Mouse (Mus musculus): ENCODE data around the gene Gm11172.
"Not testable (repeated sequence)": the region's sequence is repeated elsewhere in the genome, so short reads cannot be mapped to it uniquely, and the experiment has no call there.

Gm11172 gene

DNA sequence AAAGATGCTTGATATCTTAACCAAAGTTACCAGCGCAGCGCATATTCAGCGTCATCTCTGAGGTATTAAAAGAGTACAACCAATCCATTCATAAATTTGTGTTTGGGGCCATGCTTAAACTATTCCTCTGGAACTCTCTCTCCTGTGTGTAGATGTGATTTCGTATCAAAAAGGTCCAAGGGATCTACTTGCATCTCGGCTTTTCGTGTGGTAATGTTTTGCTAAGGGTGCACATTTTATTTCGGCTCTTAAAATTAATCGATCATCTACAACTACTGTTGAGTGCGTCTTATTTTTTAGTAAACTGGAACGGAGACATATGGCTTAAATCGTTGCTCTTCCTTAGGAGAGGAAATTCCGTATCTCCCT, 21.8 kb downstream of the Gm11172 start:
- DNase-seq (ENCODE audit: low spot score in 2 of 2), result no peak

DNA sequence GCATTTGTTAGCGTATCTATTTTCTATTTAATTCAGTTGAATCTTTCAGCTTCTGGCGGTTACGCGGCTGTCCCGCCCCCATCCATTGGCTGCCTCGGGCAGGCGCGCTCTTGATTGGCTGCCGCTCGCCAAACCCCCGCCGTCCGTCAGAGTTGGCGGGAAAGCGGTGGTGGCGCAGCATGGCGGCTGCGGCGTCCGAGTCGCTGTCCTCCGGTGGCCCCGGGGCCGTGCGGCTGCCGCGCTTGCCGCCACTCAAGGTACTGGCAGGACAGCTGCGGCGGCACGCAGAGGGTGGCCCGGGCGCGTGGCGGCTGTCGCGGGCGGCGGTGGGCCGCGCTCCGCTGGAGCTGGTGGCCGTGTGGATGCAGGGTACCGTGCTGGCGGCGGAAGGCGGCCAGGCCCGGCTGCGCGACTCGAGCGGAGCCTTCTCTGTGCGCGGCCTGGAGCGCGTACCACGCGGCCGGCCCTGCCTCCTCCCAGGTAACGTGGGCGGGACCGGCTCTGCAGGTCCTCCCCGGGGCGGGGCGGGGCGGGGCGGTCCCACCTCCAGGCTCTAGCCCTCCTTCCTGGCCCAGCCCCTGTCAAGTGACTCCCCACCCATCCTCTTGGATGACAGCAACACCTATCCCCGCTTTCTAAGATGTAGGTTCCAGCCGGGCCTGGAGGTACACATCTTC, 22.3 kb downstream of the Gm11172 start, which contains the start of gene Rmi2:
TSS of gene Rmi2 (plus strand) at position 149 of the 677 bp plus-strand sequence.
- peak; percentile 87 to 89 for DNase-seq (ENCODE audit: low spot score in 2 of 2)

DNA sequence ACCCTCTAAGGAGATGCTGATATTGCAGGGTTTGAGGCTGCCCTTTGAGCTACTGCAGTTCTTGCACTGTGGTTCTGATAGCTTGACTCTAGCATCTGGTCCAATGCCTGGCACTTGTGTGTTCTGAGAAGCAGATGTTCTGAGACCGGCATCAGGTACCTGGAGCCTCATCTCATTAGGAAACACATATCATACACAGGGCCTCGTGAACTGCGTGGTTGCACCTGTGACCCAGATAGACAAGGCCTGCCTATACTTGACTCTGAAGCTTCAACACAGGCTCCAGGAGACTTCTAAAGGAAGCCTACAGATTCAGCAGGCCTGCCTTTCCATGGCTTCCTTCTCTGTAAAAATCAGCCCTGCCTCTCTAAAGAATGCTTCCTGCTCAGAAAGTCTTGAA, 23.7 kb downstream of the Gm11172 start:
- DNase-seq (ENCODE audit: low spot score in 2 of 2), result peak; percentile 70 to 75

DNA sequence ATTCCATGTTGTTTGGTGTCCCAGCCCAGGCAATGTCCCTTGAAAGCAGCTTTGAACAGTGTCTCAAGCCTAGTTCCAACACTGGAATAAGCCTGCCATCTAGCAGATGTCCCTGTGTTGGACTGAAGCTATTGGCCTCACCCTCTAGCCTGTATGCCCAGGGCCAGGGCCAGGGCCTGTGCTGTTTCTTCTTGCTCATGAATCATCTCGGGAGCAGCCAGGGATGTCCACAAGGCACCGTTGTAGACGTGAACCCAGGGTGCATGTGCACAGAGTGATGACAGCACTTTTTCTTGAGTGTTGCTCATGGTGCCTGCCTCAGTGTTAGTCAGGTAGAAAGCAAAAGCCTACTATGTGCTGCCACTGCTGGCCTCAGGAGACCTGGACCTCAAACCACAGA, 24.5 kb downstream of the Gm11172 start:
- no peak for DNase-seq (ENCODE audit: low spot score in 2 of 2)

DNA sequence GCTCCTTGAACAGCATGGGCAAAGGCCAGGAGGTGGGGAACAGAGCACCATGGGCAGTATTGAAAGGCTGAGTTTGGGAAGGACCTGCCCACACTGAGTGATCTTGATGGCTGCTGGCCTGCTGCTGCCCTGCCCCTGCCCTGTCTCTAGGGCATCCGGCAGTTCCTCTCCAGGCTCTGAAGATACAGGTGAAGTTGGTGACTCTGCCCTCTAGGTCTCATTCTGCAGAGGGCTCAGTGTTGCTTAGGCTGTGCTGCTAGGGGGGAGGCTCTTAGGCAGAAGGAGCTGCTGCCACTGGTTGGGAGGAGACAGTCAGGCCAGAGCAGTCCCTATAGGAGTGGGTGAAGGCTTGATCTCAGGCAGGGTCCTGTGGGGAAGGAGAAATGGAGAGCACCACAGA, 25.2 kb downstream of the Gm11172 start:
- DNase-seq (ENCODE audit: low spot score in 2 of 2), result peak; percentile 65 to 67

DNA sequence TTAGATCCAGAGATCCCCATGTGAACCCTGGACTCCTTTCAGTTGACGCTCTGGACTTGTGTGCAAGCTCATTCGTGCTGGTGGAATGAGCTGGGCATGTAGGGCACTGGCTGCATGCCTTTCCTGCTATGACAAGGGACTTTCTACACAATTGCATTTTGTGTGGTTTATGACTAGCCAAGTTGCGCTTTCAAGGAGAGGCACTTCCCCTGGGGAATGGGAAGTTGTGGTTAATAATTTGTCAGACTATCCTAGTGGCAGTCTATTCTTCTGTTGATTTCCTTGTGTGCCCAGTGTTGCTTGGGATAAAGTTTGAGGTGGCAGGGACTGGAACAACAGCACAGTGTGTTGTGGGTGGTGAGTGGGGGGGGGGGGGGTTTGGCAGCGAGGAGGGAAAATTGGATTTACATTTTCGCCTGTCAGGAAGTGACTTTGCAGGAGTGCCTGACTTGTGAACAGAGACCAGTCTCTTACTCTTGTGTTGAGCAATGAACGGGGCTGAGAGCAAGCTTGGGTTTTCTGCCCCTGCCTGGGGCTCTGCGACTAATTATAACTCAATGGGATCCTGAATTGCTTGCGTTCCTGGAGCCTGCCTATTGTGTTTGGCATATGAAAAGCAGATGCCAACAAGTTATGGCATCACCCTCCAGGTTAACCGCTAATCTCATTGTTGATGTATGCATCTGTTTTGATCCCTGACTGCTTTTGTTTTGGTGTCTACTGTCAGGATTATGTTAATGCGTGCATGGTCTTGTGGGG, 26.0 kb downstream of the Gm11172 start:
- no peak for DNase-seq (ENCODE audit: low spot score in 2 of 2)

DNA sequence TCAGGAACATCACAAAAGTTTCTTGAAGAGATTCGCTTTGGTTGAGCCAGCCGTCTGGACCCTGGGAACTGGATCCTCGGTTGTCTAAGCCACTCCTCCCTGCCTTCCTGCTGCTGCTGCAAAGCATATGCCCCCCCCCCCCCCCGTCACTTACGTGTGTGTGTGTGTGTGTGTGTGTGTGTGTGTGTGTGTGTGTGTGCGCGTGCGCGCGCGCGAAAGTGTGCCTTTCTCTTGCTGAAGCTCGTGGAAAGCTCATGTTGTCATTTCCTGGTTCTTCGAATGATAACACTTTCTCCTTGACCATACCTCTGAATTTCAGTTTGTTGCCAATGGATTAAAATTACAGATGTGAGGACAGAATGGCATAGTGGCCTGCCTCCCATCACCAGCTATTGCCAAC, 27.3 kb downstream of the Gm11172 start:
- no peak for DNase-seq (ENCODE audit: low spot score in 2 of 2)

DNA sequence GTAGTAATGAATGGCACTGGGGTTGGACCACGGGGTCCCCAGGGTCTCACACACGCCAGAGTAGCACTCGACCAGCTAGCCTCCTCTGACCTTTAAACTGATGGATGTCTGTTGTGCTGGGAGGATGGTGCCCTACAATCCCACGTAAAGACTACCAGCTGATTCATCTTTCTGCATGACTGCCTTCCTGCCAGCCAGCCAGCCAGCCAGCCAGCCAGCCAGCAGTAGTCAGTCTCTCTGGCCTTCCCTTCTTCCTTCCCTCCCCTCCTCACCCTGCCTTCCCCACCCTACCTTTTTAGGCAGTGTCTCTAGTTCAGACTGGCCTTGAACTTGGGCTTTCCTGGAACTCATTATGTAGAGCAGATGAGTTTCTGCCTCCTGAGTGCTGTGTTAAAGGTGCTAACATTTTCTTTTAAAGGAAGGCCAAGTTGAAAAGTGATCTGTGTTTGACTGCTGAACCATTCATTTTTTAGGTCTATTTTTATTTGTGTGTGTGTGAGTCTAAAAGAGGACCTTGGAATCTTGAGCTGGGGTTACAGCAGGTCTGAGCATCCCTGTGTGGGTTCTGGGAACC, 29.7 kb downstream of the Gm11172 start:
- no peak for DNase-seq (ENCODE audit: low spot score in 2 of 2)

DNA sequence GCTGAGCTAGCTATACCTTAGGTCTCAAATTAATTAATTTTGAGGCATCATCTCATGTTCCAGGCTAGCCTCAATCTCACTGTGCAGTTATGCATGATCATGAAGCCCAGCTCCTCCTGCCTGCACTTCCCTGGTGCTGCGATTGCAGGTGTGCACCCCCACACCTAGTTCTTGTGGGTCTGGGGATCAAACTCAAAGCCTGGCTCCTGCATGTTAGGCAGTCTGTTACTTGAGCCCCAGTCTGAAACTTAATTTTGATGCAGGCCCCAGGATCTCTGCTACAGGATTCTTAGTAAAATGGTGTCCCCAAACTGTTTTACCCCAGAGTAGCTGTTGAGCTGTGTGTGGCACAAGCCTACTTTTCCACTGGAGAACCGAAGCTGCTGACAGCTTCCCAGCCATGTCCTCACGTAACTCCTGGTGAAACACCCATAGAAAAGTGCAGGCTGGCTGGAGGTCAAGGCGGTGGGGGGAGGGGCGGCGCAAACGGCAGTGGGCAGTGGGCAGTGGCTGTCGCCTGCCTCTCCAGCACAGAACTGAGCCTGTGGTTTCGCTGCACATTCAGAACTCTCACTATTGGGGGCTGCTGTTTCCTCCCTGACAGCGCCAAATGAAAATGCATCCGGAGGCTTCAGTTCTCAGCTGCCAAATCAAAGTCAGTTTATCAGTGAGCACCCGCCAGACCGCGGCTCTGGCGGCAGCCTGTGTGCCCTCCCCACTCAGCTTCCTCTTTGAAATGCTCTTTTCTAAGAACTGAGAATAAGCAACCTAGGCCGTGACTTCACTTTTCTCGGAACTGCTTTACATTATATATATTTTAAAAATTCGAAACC, 31.0 kb downstream of the Gm11172 start:
- DNase-seq (ENCODE audit: low spot score in 2 of 2), result peak; percentile 78 to 82

DNA sequence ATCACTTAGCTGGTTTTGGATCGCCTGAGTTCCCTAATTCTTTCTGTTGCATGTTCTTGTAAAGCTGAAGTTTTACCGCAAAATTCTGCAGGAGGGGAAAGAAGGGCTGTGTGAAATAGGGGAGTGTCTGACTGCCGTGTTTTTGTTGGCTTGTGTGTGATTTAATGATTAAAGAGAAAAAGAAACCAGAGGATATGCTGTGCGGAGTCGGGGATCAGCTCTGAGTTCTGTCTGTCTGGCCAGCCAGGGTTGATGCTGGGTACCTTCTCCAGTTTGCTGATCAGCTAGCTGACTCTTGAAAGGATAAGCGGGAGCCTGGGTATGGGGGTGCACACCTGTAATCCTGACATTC, 31.6 kb downstream of the Gm11172 start:
- no peak for DNase-seq (ENCODE audit: low spot score in 2 of 2)

DNA sequence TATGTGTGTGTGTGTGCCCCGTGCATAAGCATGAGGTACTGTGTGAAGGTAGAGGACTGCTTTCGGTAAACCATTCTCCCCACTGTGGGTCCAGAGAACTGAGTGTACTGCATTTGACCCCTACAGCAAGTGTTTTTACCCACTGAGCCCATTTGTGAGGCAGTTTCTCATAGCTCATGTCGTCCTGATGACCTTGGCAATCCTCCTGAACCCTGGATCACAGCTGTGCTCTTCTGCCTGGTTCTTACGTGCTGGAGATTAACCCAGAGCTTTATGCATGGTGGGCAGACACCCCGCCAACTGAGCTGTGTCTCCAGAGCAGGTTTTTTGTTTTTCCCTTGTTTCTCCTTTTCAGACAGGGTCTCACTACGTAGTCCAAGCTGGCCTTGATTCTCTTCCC, 33.2 kb downstream of the Gm11172 start:
- no peak for DNase-seq (ENCODE audit: low spot score in 2 of 2)

DNA sequence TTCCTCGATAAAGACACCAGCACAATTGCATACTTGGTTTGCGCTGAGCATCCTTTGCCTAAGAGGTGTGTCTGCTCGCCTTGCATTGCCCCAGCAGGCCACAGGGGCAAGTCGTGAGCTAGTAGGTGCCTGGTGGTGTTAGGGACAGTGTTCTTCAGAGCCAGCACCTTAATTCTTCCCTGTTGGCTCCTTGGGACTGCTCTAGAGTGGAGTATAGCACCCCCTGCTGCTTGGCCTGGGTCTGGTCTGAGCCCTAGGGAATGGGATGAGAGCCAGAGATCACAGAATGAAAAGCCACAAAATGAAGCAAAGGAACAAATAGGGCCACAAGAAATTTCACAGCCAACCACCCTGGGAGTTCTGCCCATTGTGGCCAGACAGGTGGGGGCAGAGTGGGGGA, 33.8 kb downstream of the Gm11172 start:
- peak; percentile 64 to 76 for DNase-seq (ENCODE audit: low spot score in 2 of 2)

DNA sequence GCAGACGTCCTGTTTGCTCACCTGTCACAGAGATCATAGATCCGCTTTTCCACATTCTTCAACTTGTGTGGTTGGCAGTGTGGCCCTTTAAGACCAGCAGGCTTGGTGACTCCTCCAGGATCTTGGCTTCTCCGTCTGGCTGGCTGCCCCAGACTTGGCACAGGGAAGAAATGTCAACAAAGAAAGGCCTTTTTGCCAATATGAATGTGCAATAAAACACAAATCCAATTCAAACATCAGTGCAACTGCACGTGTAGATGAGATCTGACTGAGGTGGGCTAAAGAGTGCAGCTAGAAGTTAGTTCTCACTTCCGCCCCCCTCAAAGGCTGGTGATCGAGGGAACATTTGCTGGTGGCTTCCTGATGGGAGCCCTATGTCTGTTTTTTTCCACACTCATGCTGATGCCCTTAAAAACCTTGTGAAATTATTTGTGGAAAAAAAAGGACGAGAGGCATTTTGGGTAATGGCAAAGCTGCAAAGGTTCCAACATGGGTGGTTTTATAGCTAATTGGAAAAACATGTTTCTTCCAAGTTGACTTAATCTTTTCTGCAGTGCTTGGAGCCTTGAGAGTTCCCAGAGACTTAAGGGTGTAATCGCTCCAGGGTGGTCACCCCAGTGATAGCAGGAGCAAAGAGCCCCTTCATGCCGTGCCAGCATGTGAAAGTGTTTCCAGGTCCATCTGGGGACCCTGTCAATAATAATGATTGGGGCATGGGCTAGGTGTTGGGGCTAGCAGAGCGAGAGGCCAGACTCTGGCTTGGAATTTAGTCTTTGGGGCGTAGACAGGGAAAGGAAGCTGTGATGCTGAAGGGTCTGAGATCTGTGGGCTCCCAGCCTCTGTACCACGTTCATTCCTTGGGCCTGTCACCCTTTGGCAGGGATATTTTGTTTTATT, 37.5 kb downstream of the Gm11172 start:
- DNase-seq (ENCODE audit: low spot score in 2 of 2), result no peak

DNA sequence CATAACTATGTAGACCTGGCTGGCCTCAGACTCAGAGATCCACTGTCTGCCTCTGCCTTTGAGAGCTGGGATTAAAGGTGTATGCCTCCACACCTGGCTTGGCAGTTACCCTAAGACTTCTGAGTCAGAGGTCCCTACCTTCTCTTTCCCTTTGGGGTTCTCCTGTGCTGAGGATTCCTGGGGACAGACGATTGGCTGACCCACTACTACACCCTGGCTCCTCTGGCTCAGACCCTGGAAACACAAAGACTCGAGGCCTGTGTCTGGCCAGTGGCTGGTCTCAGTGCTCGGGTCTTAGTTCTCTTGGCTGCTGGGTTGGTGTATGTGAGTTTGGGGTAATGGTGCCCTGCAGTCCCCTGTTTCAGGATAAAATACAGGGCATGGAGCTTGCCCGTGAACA, 38.2 kb downstream of the Gm11172 start:
- DNase-seq (ENCODE audit: low spot score in 2 of 2), result no peak

DNA sequence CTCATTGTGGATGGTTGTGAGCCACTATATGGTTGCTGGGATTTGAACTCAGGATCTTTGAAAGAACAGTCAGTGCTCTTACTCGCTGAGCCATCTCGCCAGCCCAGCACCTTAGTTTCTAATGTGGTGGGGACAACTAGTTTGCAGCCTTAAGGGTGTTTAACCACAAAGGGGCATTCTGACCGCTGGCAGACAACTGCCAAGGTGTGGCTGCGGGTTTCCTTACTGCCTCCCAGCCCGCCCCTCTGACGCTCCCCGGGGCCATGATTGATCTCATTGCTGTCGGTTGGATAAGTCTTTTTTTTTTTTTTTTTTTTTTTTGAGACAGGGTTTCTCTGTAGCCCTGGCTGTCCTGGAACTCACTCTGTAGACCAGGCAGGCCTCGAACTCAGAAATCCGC, 39.5 kb downstream of the Gm11172 start:
- not testable (repeated sequence) for DNase-seq (ENCODE audit: low spot score in 2 of 2)

DNA sequence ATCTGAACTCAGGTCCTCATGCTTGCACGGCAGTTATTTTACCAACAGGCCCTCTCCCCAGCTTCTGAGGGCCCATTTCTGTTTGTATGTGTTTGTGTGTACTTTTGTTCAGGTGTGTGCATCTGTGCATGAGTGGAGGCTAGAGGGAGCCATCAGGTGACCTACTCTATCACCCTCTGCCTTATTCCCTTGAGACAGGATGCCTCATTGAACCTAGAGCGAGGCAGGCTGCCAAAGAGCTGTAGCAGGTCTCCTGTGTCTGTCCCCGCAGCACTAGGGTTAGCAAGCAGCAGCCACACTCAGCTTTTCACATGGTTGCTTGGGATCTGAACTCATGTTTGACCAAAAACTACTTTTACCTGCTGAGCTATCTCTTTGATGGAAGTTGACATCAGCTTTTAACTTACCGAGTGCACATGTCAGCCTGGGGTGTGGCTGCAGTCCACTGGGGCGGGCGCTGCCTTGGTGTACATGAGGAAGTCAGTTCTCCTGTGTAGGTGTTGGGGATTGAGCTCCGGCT, 47.1 kb downstream of the Gm11172 start:
- no peak for DNase-seq (ENCODE audit: low spot score in 2 of 2)

DNA sequence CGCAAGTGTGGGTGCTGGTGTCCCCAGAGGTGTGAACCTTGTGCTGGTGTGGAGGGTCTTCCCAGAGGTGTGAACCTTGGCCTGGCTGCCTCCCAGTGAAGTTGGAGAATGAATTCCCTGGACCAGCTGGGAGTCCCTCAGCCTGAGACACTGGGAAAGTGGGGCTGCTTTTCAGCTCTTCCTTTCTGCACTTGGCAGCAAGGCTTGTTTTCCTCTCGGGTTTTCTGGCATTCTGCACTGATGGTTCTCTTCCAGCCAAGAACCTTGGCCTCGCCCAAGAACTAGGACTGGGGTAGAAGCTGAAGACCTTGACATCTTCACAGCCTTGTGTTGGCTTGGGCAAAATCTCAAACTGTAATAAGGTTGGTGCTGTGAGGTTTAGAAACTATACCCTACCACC, 48.7 kb downstream of the Gm11172 start:
- no peak for DNase-seq (ENCODE audit: low spot score in 2 of 2)

Data from thymus, postnatal 10 days (tissue).